Comparison of ENCODE assay signal across 11 mouse cellular contexts in the genomic region with DNA sequence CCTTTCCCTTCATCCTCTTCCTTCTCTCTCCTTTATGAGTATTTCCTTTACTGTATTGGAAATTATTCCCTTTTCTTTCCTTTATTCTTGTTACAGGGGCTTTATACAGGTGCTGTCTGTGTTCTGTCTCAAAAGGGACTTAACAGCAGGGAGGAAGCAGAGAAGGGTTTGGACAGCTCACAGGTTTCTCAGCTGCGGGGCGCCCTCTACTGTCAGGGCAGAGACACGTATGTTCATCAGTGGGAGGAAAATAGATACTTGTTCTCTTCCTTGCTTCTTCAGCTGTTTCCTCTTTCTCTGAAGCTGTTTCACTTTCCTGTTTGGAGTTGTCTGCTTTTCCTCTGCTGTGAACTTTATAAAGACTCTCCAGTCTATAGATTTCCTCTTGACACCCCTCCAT. TPM values are rescaled to one million over a fixed set of nuclear protein-coding genes. Genes with fewer than 3 reads are reported as not detected.
DNase-seq lines count a peak whose midpoint lies in the region; TF ChIP-seq lines count a peak whose summit lies in the region.
"Had no signal": no experiment of that assay in that cellular context is flagged by ENCODE, and none has a peak within 500 bp of the region (broad histone marks: within the 10 kb centered on the region; RNA-seq: fewer than 3 reads in every experiment).

No protein-coding gene starts in this region.

- no peak overlapping the region for H3K4me3 ChIP-seq in heart, embryonic 10.5 days
- no peak overlapping the region for H3K4me3 ChIP-seq in liver, adult 2 months (ENCODE audit: insufficient read depth, low read depth, low read length)
- H3K4me3 ChIP-seq: forebrain, embryonic 10.5 days; limb, embryonic 12.5 days; neural tube, embryonic 12.5 days had no signal

- no peaks in the 10 kb centered on the region for H3K79me2 ChIP-seq in liver, adult 2 months (ENCODE audit: control insufficient read depth, insufficient read depth, low read length)

- no peaks in the 10 kb centered on the region for H3K4me1 ChIP-seq in heart, embryonic 10.5 days
- no peaks in the 10 kb centered on the region for H3K4me1 ChIP-seq in liver, adult 2 months (ENCODE audit: control insufficient read depth, insufficient read depth, low read length)
- H3K4me1 ChIP-seq: forebrain, embryonic 10.5 days; limb, embryonic 12.5 days; neural tube, embryonic 12.5 days had no signal

- H3K9me3 ChIP-seq in heart, embryonic 10.5 days: no peaks in the 10 kb centered on the region
- H3K9me3 ChIP-seq: forebrain, embryonic 10.5 days; limb, embryonic 12.5 days had no signal

- H3K27me3 ChIP-seq in heart, embryonic 10.5 days (ENCODE audit: insufficient read depth, poor library complexity, severe bottlenecking): no peaks in the 10 kb centered on the region
- no peaks in the 10 kb centered on the region for H3K27me3 ChIP-seq in liver, adult 2 months (ENCODE audit: control insufficient read depth, insufficient read depth, low read length)
- H3K27me3 ChIP-seq: limb, embryonic 12.5 days; neural tube, embryonic 12.5 days had no signal

- DNase-seq in heart, embryonic 10.5 days (ENCODE audit: low spot score): peak; percentile 31
- DNase-seq in heart, postnatal 25 days (ENCODE audit: low spot score): no peak
- DNase-seq in urinary bladder, postnatal 25 days (ENCODE audit: low spot score): peak; percentile 27
- no peak for DNase-seq in urinary bladder, postnatal 36 days (ENCODE audit: low spot score in 2 of 2)
- DNase-seq in liver, adult 2 months (ENCODE audit: extremely low read depth, low read depth, low spot score): peak; percentile 22
- peak; percentile 80 for DNase-seq in thymus, postnatal 4 days
- no peak for DNase-seq in ovary, postnatal 10 days (ENCODE audit: low spot score)
- no peak for DNase-seq in cerebellum, postnatal 36 days

- no peak overlapping the region for H3K9ac ChIP-seq in liver, adult 2 months (ENCODE audit: low read depth, low read length)
- H3K9ac ChIP-seq: limb, embryonic 12.5 days; neural tube, embryonic 12.5 days had no signal

- TF ChIP-seq CTCF in liver, adult 2 months (IDR thresholded peaks at IDR 0.05; ENCODE audit: low read depth, low read length): peak; percentile 85

- H3K27ac ChIP-seq in heart, embryonic 10.5 days: no peak overlapping the region
- H3K27ac ChIP-seq in liver, adult 2 months (replicated peaks; ENCODE audit: insufficient read depth, low read depth, low read length): no peak overlapping the region
- H3K27ac ChIP-seq: forebrain, embryonic 10.5 days; limb, embryonic 12.5 days; neural tube, embryonic 12.5 days had no signal

- WGBS in heart, embryonic 10.5 days: 74% methylated on average over 3 of the region's 3 CpGs
- WGBS in liver, adult 2 months: 84% methylated on average over 3 of the region's 3 CpGs

- no peak for TF ChIP-seq POLR2A in liver, adult 2 months (IDR thresholded peaks at IDR 0.05; ENCODE audit: extremely low read depth, insufficient read depth, low read length)

- intact Hi-C loops in heart, postnatal 25 days (cut with DNase I): loop anchor here (2.0 kb wide), 1 partner anchor 170 kb away; no protein-coding TSS in a partner anchor

- no peaks in the 10 kb centered on the region for H3K36me3 ChIP-seq in heart, embryonic 10.5 days
- no peaks in the 10 kb centered on the region for H3K36me3 ChIP-seq in liver, adult 2 months (ENCODE audit: control insufficient read depth, insufficient read depth, low read length)
- H3K36me3 ChIP-seq: forebrain, embryonic 10.5 days; limb, embryonic 12.5 days; neural tube, embryonic 12.5 days had no signal

RNA-seq across cellular contexts. Expression of gene Gadl1, which starts 28.1 kb away (rescaled TPM):
- polyA plus RNA-seq in heart, embryonic 10.5 days (2016; fragmentation: Nextera tagmentation; extraction: Ambion mirVana): 0.35 and 0.36 TPM in 2 replicates
- total RNA-seq in heart, postnatal 25 days (2021): under 1 TPM in 1 of 2 experiments, not detected in 1; 0.05 TPM
- not detected in 2 replicates for total RNA-seq in liver, adult 2 months (2014; rRNA removed)
- polyA plus RNA-seq in liver, adult 2 months (2012; rRNA removed): not detected in 2 replicates

Comparison
In these comparisons a context has a peak if more than half of its experiments do, and no peak if none do; other contexts are left out.
1. DNase-seq: peak in heart, embryonic 10.5 days (single experiment), urinary bladder, postnatal 25 days (single experiment), liver, adult 2 months (single experiment) and thymus, postnatal 4 days (single experiment); none in heart, postnatal 25 days (single experiment), urinary bladder, postnatal 36 days (0 of 2), ovary, postnatal 10 days (single experiment) and cerebellum, postnatal 36 days (0 of 2).